Mouse (Mus musculus) embryonic facial prominence, embryonic 12.5 days (tissue): Measurements from ENCODE around the gene Ggta1. TPM values are rescaled to one million over a fixed set of nuclear protein-coding genes. Genes with fewer than 3 reads are reported as not detected.
"Not testable (repeated sequence)": the region's sequence is repeated elsewhere in the genome, so short reads cannot be mapped to it uniquely, and the experiment has no call there.

ENCODE experiments used
- ATAC-seq: fragments of 200-750 bp; cut with Nextera tagmentation; 2 replicates; pipeline ENCODE4 v1.8.0; 2017; ENCODE audit not compliant: insufficient number of reproducible peaks, insufficient read depth, low FRiP score, low TSS enrichment
- H3K27ac ChIP-seq: fragments of 300-500 bp; sonication (generic); 2 replicates; pipeline ENCODE4 v1.5.1; 2016; ENCODE audit warnings: mild to moderate bottlenecking
- H3K27me3 ChIP-seq: fragments of 300-500 bp; sonication (generic); 2 replicates; pipeline ENCODE4 v1.6.1; 2016; ENCODE audit warnings: mild to moderate bottlenecking, moderate library complexity
- H3K36me3 ChIP-seq: fragments of 300-500 bp; sonication (generic); 2 replicates; pipeline ENCODE4 v1.6.1; 2016; ENCODE audit warnings: mild to moderate bottlenecking
- H3K4me1 ChIP-seq: fragments of 300-500 bp; sonication (generic); 2 replicates; pipeline ENCODE4 v1.6.1; 2016
- H3K4me2 ChIP-seq: fragments of 300-500 bp; sonication (generic); replicated peaks from 2 replicates; pipeline ENCODE4 v1.6.1; 2016; ENCODE audit warnings: mild to moderate bottlenecking, moderate library complexity
- H3K4me3 ChIP-seq: fragments of 300-500 bp; sonication (generic); 2 replicates; pipeline ENCODE4 v1.5.1; 2016; ENCODE audit warnings: mild to moderate bottlenecking
- H3K9ac ChIP-seq: fragments of 300-500 bp; sonication (generic); 2 replicates; pipeline ENCODE4 v1.6.1; 2016; ENCODE audit warnings: mild to moderate bottlenecking, moderate library complexity
- H3K9me3 ChIP-seq: fragments of 300-500 bp; sonication (generic); 2 replicates; pipeline ENCODE4 v1.6.1; 2016; ENCODE audit warnings: mild to moderate bottlenecking, moderate library complexity
- WGBS: fragments of 180-500 bp; shearing (Covaris S2); methylation state at CpG from one replicate; pipeline ENCODE4 v1.1.7; 2016; 5-methylcytosine and 5-hydroxymethylcytosine counted together
- polyA plus RNA-seq: library from polyadenylated mRNA; unstranded; fragments of >200 nt; fragmentation: Nextera tagmentation; extraction: Ambion mirVana; gene quantifications from 2 replicates; pipeline ENCODE4 v1.2.1, GENCODE M21; 2016

Ggta1 gene
- polyA plus RNA-seq, 1 experiment from 2014 or later: 10.8 TPM

- H3K27ac ChIP-seq, H3K27me3 ChIP-seq, H3K36me3 ChIP-seq, ATAC-seq, H3K9me3 ChIP-seq, H3K9ac ChIP-seq, H3K4me3 ChIP-seq, H3K4me2 ChIP-seq: not testable (repeated sequence)
- WGBS: 95% methylated on average over 6 of the region's 6 CpGs
- peaks cover 16% of the 10 kb centered on the region; the same call in 1 of the 2 replicates for H3K4me1 ChIP-seq
These were observed 10.3 kb downstream of the Ggta1 start for GRCm38 (mm10) chr2:35452695-35453094.

- H3K4me1 ChIP-seq: peaks cover 22% of the 10 kb centered on the region; the same call in 1 of the 2 replicates
- no peak overlapping the region for H3K4me3 ChIP-seq
- whole genome bisulfite sequencing: 88% methylated on average over 5 of the region's 5 CpGs
- H3K36me3 ChIP-seq: no peaks in the 10 kb centered on the region
- H3K27ac ChIP-seq: no peak overlapping the region
- H3K9ac ChIP-seq: no peak overlapping the region
- no peak for ATAC-seq
- H3K27me3 ChIP-seq: no peaks in the 10 kb centered on the region
- H3K9me3 ChIP-seq: no peaks in the 10 kb centered on the region
- H3K4me2 ChIP-seq: no peak overlapping the region
These were observed 11.5 kb downstream of the Ggta1 start for GRCm38 (mm10) chr2:35451484-35452050.

GRCm38 (mm10) chr2:35450856-35451255 lies 12.2 kb downstream of the Ggta1 start:
- H3K9ac ChIP-seq: no peak overlapping the region
- no peak overlapping the region for H3K4me3 ChIP-seq
- no peaks in the 10 kb centered on the region for H3K36me3 ChIP-seq
- WGBS: 70% methylated on average over 4 of the region's 4 CpGs
- no peaks in the 10 kb centered on the region for H3K27me3 ChIP-seq
- ATAC-seq: no peak
- no peaks in the 10 kb centered on the region for H3K9me3 ChIP-seq
- peaks cover 22% of the 10 kb centered on the region; the same call in 1 of the 2 replicates for H3K4me1 ChIP-seq
- no peak overlapping the region for H3K27ac ChIP-seq
- no peak overlapping the region for H3K4me2 ChIP-seq

DNA sequence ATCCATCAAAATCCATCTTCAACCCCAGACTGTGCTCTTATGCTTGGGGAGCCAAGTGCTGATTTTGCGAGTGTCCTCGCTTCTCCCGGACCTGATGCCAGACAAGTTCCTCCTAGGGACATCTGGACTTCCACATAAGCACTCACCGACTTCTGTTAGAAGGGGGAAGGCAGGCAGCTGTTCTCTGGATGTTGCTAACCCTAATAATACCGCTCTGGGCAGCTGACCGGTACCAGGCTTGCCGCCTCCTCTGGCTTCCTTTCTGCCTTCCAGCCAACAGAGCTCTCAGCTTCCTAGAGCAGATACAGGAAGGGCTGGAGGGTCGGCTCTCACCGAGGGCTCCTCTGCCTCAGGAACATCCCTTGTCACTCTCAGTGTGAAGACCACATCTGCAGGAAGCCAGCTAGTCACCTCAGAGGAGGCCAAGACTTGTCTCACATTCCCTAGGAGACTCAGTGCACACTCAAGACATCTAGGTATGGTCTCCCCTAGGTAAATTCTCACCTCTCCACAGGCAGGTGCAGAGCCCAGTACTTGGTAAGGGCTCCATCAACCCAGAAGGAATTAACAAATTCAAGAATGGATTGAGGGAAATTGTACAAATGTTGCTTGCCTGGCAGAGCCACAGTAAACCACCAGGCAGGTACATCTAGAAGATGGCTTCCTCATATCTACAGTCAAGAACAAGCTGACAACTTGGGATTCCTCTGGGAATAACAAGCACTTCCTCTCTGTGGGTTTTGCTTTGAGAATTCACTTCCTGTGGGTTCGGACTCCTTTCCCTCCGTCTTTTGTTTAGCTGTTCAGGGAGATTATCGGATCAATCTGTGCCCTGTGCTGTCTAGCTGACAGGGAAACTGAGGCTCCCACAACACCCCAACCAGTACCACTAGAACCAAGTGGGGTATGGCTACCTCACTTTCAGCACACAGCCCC lies 13.1 kb downstream of the Ggta1 start:
- no peak overlapping the region for H3K27ac ChIP-seq
- no peak for ATAC-seq
- WGBS: 77% methylated on average over 12 of the region's 12 CpGs
- H3K4me2 ChIP-seq: no peak overlapping the region
- H3K9me3 ChIP-seq: no peaks in the 10 kb centered on the region
- no peak overlapping the region for H3K9ac ChIP-seq
- H3K4me3 ChIP-seq: no peak overlapping the region
- no peaks in the 10 kb centered on the region for H3K36me3 ChIP-seq
- H3K27me3 ChIP-seq: no peaks in the 10 kb centered on the region
- peaks cover 30% of the 10 kb centered on the region for H3K4me1 ChIP-seq

- H3K4me2 ChIP-seq: no peak overlapping the region
- ATAC-seq: no peak
- H3K4me1 ChIP-seq: peaks cover 34% of the 10 kb centered on the region
- H3K36me3 ChIP-seq: no peaks in the 10 kb centered on the region
- H3K9me3 ChIP-seq: no peaks in the 10 kb centered on the region
- 0 out of 2 replicates have a peak overlapping the region, but pooled peaks have one; percentile 14 for H3K27ac ChIP-seq
- H3K27me3 ChIP-seq: no peaks in the 10 kb centered on the region
- H3K4me3 ChIP-seq: no peak overlapping the region
- H3K9ac ChIP-seq: no peak overlapping the region
- WGBS: 83% methylated on average over 9 of the region's 9 CpGs
These were observed 13.9 kb downstream of the Ggta1 start for GRCm38 (mm10) chr2:35448914-35449670.

DNA sequence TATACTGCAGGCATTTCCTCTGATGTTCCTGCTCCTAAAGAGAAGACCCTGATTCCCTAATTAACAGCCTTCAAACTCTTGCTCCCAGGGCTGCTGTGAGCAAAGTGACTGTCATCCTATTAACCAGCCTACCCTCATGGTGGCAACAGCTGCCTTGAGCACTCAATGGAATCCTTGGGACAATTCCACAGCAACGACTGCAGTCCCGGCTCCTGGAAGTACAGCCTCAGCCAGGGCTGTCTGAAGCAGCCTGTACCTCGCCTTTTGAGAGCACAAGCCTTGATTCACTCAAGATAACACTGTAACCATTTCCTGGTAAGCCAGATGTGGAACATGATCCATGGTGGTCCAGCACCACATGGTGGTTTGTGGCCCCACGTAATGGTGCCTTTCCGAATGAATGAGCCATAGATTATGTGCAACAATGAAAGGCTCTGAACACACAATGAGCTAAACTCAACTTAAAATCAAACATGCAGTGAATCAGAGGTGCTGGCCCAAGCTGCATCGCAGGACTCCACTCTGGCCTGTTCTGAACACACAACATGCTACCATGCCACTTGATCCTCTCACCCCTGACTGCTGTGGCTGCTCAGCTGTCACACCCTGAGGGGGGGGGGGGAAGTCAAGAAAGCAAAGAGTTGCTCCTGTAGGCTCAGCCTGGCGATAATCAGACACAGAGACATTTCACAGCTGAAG lies 14.7 kb downstream of the Ggta1 start:
- Histone ChIP-seq H3K4me2 (no peak overlapping the region), H3K9me3 (no peaks in the 10 kb centered on the region), H3K9ac (no peak overlapping the region), H3K27me3 (no peaks in the 10 kb centered on the region), H3K27ac (peak overlapping the region; percentile 14; the same call in 1 of the 2 replicates), H3K4me3 (no peak overlapping the region), H3K36me3 (no peaks in the 10 kb centered on the region), H3K4me1 (peaks cover 34% of the 10 kb centered on the region)
- WGBS: 33% methylated on average over 7 of the region's 7 CpGs
- ATAC-seq: no peak

- Histone ChIP-seq H3K36me3 (no peaks in the 10 kb centered on the region), H3K27me3 (no peaks in the 10 kb centered on the region), H3K9ac (no peak overlapping the region), H3K4me2 (no peak overlapping the region), H3K27ac (0 out of 2 replicates have a peak overlapping the region, but pooled peaks have one; percentile 14), H3K9me3 (no peaks in the 10 kb centered on the region), H3K4me1 (peaks cover 34% of the 10 kb centered on the region), H3K4me3 (no peak overlapping the region)
- WGBS: 65% methylated on average over 7 of the region's 7 CpGs
- ATAC-seq: no peak
These were observed 15.6 kb downstream of the Ggta1 start for GRCm38 (mm10) chr2:35447453-35447852.

GRCm38 (mm10) chr2:35446798-35447197 lies 16.2 kb downstream of the Ggta1 start:
- H3K9ac ChIP-seq: no peak overlapping the region
- H3K36me3 ChIP-seq: no peaks in the 10 kb centered on the region
- 80% methylated on average over 8 of the region's 8 CpGs for WGBS
- no peak overlapping the region for H3K27ac ChIP-seq
- H3K9me3 ChIP-seq: no peaks in the 10 kb centered on the region
- no peak for ATAC-seq
- H3K4me1 ChIP-seq: peaks cover 34% of the 10 kb centered on the region
- no peak overlapping the region for H3K4me3 ChIP-seq
- H3K4me2 ChIP-seq: no peak overlapping the region
- H3K27me3 ChIP-seq: no peaks in the 10 kb centered on the region

GRCm38 (mm10) chr2:35446300-35446699 lies 16.7 kb downstream of the Ggta1 start:
- WGBS: 87% methylated on average over 5 of the region's 5 CpGs
- H3K9ac ChIP-seq: no peak overlapping the region
- ATAC-seq: no peak
- no peaks in the 10 kb centered on the region for H3K36me3 ChIP-seq
- no peak overlapping the region for H3K4me2 ChIP-seq
- no peaks in the 10 kb centered on the region for H3K9me3 ChIP-seq
- H3K27ac ChIP-seq: no peak overlapping the region
- peaks cover 34% of the 10 kb centered on the region for H3K4me1 ChIP-seq
- no peak overlapping the region for H3K4me3 ChIP-seq
- H3K27me3 ChIP-seq: no peaks in the 10 kb centered on the region

DNA sequence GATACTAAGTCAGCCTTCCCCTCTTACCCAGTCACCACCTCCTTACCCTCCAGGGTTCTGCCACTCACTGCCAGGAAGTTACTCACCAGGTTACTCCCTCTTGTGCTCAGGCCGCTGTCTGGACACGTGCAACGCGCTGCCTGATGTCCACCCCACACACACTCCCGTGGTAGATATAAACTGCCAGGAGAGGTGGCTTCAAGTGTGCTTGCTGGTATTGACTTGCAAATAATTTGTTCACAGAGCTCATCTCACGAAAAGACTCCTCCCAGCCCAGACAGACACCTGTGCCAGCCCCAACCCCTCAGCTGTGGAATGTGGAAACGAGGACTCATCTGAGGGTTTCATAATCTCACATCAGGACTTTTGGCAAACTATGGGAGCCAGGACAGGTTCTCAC lies 17.4 kb downstream of the Ggta1 start:
- Histone ChIP-seq H3K27me3 (no peaks in the 10 kb centered on the region), H3K4me3 (no peak overlapping the region), H3K36me3 (no peaks in the 10 kb centered on the region), H3K4me2 (no peak overlapping the region), H3K9ac (no peak overlapping the region), H3K27ac (no peak overlapping the region), H3K4me1 (peaks cover 34% of the 10 kb centered on the region), H3K9me3 (no peaks in the 10 kb centered on the region)
- WGBS: 76% methylated on average over 7 of the region's 7 CpGs
- ATAC-seq: no peak

GRCm38 (mm10) chr2:35444764-35445262 lies 18.2 kb downstream of the Ggta1 start:
- 67% methylated on average over 6 of the region's 6 CpGs for WGBS
- Histone ChIP-seq H3K4me3 (no peak overlapping the region), H3K9ac (no peak overlapping the region), H3K27ac (peak overlapping the region; percentile 65; the same call in 1 of the 2 replicates), H3K36me3 (no peaks in the 10 kb centered on the region), H3K4me2 (no peak overlapping the region), H3K4me1 (peaks cover 34% of the 10 kb centered on the region), H3K9me3 (no peaks in the 10 kb centered on the region), H3K27me3 (no peaks in the 10 kb centered on the region)
- no peak for ATAC-seq
